Mouse (Mus musculus) heart, adult 2 months (tissue): ENCODE data around the gene Dusp6. TPM values are rescaled to one million over a fixed set of nuclear protein-coding genes. Genes with fewer than 3 reads are reported as not detected.
"Not testable (repeated sequence)": the region's sequence is repeated elsewhere in the genome, so short reads cannot be mapped to it uniquely, and the experiment has no call there.

Experiments used
- DNase-seq, 2 experiments: peaks; one replicate each; pipeline ENCODE4 v3.0.0; 2021
- H3K27ac ChIP-seq: fragments of 200-600 bp; 2 replicates; pipeline ENCODE4 v1.8.1; 2022
- H3K27me3 ChIP-seq: fragments of 200-500 bp; 2 replicates; pipeline ENCODE4 v1.6.1; 2012; ENCODE audit warnings: mild to moderate bottlenecking, low read length, inconsistent platforms, mixed read lengths; ENCODE audit not compliant: control insufficient read depth, insufficient read depth
- H3K36me3 ChIP-seq: fragments of 200-500 bp; 2 replicates; pipeline ENCODE4 v1.6.1; 2012; ENCODE audit warnings: low read length, inconsistent platforms; ENCODE audit not compliant: control insufficient read depth, insufficient read depth
- H3K4me1 ChIP-seq: fragments of 200-500 bp; 2 replicates; pipeline ENCODE4 v1.6.1; 2011; ENCODE audit warnings: low read length; ENCODE audit not compliant: control insufficient read depth, insufficient read depth
- H3K4me3 ChIP-seq: fragments of 200-600 bp; 2 replicates; pipeline ENCODE4 v1.8.1; 2022
- H3K79me2 ChIP-seq: fragments of 200-500 bp; replicated peaks from 2 replicates; pipeline ENCODE4 v1.6.1; 2012; ENCODE audit warnings: mild to moderate bottlenecking, inconsistent platforms, low read length, moderate library complexity, mixed read lengths; ENCODE audit not compliant: control insufficient read depth, insufficient read depth
- H3K9ac ChIP-seq: fragments of 200-500 bp; 2 replicates; pipeline ENCODE4 v1.6.1; 2012; ENCODE audit warnings: low read depth, mild to moderate bottlenecking, control low read depth, inconsistent platforms, low read length, mixed read lengths
- CTCF ChIP-seq: fragments of 200-600 bp; IDR thresholded peaks from 2 replicates; pipeline ENCODE4 v1.8.1; 2022; ENCODE audit warnings: antibody characterized with exemption, mild to moderate bottlenecking, moderate library complexity
- EP300 ChIP-seq: fragments of 200-500 bp; IDR thresholded peaks from 2 replicates; pipeline ENCODE4 v1.6.1; 2011; ENCODE audit warnings: low read depth, low read length, control low read depth; ENCODE audit not compliant: insufficient read depth
- POLR2A ChIP-seq: fragments of 200-500 bp; IDR thresholded peaks from 2 replicates; pipeline ENCODE4 v1.6.1; 2011; ENCODE audit warnings: mild to moderate bottlenecking, low read depth, low read length, control low read depth; ENCODE audit not compliant: insufficient read depth
- WGBS: fragments of 180-500 bp; shearing (Covaris S2); methylation state at CpG from one replicate; pipeline ENCODE4 v1.1.7; 2018; 5-methylcytosine and 5-hydroxymethylcytosine counted together
- intact Hi-C: fragments of 180-260 bp; cut with DNase I; formaldehyde crosslinking; loops from one replicate; pipeline ENCODE4 v1.15.1; 2025
- long read RNA-seq: library from polyadenylated mRNA; stranded (forward); transcript quantifications from one replicate; pipeline ENCODE4 v2.0.0, GENCODE M21; 2021
- polyA plus RNA-seq: library from polyadenylated mRNA; depleted of rRNA; stranded (reverse); fragments of >200 nt; gene quantifications from 2 replicates; pipeline ENCODE4 v1.2.3, GENCODE M21; 2012; rRNA removed
- total RNA-seq, 2 experiments: library from RNA; stranded (reverse); gene quantifications; 2 replicates each; pipeline ENCODE4 v1.2.3; 2021

Gene Dusp6
- total RNA-seq (10 to 100 TPM; 15.8 to 21.4 TPM), polyA plus RNA-seq (24.8 and 25.6 TPM in 2 replicates)
- long read RNA-seq, transcript Dusp6-201 (3 exons, 2,796 nt): major isoform, 14 of 18 reads
- long read RNA-seq, partial matches to known transcripts: 3 of 18 reads
- long read RNA-seq, other reads (novel, unspliced or antisense): 0 of 18 reads

DNA sequence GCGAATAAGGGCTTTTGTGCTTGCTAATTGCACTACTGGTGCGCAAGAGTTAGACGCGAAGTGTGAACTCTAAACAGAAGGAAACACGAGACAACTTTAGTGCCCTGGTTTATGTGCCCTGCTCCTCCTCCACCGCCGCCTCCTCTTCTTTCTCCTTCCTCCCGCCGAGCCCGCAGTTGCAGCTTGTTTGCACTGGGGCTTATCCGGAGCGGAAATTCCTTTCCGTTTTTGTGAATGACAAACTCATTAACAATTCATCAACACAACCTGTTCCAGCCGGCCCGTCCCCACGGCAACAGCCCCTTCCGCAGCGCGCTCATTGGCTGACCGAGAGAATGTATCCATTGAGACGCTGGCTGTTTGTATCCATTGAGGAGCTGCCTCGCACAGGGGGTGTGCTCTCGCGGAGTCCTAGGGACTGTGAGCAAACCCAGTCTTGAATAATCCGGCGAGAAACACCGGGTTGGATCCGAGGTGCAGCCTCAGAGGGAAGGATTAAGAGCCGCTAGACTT, at the start of gene Dusp6:
TSS of gene Dusp6 (plus strand) at position 365 of the 513 bp plus-strand sequence.
- TF ChIP-seq POLR2A: peak; percentile 100
- TF ChIP-seq EP300: peak; percentile 90
- peak; percentile 43 for TF ChIP-seq CTCF
- H3K4me3 ChIP-seq: peak within 1 kb of the TSS; percentile 80
- peak within 1 kb of the TSS; percentile 99 for H3K27ac ChIP-seq
- peak; percentile 93 to 97 for DNase-seq
- intact Hi-C loops: loop anchor here (2.0 to 10.0 kb wide), 5 partner anchors 60 to 892 kb away; no protein-coding TSS in a partner anchor
- under 1% methylated on average over 29 of the region's 29 CpGs for WGBS
- peaks cover 4% of the 10 kb centered on the region for H3K4me1 ChIP-seq
- H3K27me3 ChIP-seq: no peaks in the 10 kb centered on the region
- H3K36me3 ChIP-seq: peaks cover 12% of the 10 kb centered on the region
- H3K9ac ChIP-seq: peak within 1 kb of the TSS; percentile 96
- H3K79me2 ChIP-seq: 0 out of 2 replicates have a peak, but pooled peaks cover 1% of the 10 kb centered on the region

- intact Hi-C loops: no loop called here
- H3K4me1 ChIP-seq: peaks cover 4% of the 10 kb centered on the region
- H3K79me2 ChIP-seq: no peaks in the 10 kb centered on the region
- peak overlapping the region; percentile 51 for H3K27ac ChIP-seq
- no peak overlapping the region for H3K9ac ChIP-seq
- no peaks in the 10 kb centered on the region for H3K36me3 ChIP-seq
- TF ChIP-seq CTCF (no peak), EP300 (no peak), POLR2A (no peak)
- DNase-seq: peak in 1 of 2 experiments; percentile 44
- no peaks in the 10 kb centered on the region for H3K27me3 ChIP-seq
- H3K4me3 ChIP-seq: no peak overlapping the region
- WGBS: 39% methylated on average over 15 of the region's 15 CpGs
Measured at GRCm38 (mm10) chr10:99214421-99215299, 48.4 kb upstream of the Dusp6 start.

GRCm38 (mm10) chr10:99216570-99216969, 46.5 kb upstream of the Dusp6 start:
- H3K4me3 ChIP-seq, H3K79me2 ChIP-seq, H3K27me3 ChIP-seq, H3K9ac ChIP-seq, DNase-seq, intact Hi-C loops, H3K4me1 ChIP-seq, H3K36me3 ChIP-seq, H3K27ac ChIP-seq: not testable (repeated sequence)
- WGBS: 91% methylated on average over 15 of the region's 15 CpGs

- TF ChIP-seq EP300 (no peak), POLR2A (no peak), CTCF (peak; percentile 4; the same call in 1 of the 2 replicates)
- intact Hi-C loops: no loop called here
- 91% methylated on average over 8 of the region's 8 CpGs for WGBS
Measured at GRCm38 (mm10) chr10:99221540-99221939, 41.5 kb upstream of the Dusp6 start.

GRCm38 (mm10) chr10:99222726-99223125, 40.3 kb upstream of the Dusp6 start:
- no peak for DNase-seq
- no peak overlapping the region for H3K27ac ChIP-seq
- H3K4me1 ChIP-seq: peaks cover 2% of the 10 kb centered on the region
- no peak overlapping the region for H3K9ac ChIP-seq
- H3K79me2 ChIP-seq: no peaks in the 10 kb centered on the region
- no peak overlapping the region for H3K4me3 ChIP-seq
- intact Hi-C loops: no loop called here
- H3K36me3 ChIP-seq: peaks cover 5% of the 10 kb centered on the region; the same call in 1 of the 2 replicates
- H3K27me3 ChIP-seq: no peaks in the 10 kb centered on the region
- no peak for TF ChIP-seq POLR2A
- no peak for TF ChIP-seq EP300
- TF ChIP-seq CTCF: no peak
- 78% methylated on average over 5 of the region's 5 CpGs for WGBS

More at GRCm38 (mm10) chr10:99221540-99221939, 41.5 kb upstream of the Dusp6 start:
- Histone ChIP-seq H3K27ac (no peak overlapping the region), H3K9ac (no peak overlapping the region), H3K4me3 (no peak overlapping the region), H3K79me2 (no peaks in the 10 kb centered on the region), H3K36me3 (no peaks in the 10 kb centered on the region), H3K4me1 (no peaks in the 10 kb centered on the region), H3K27me3 (no peaks in the 10 kb centered on the region)
- no peak for DNase-seq
